Mouse (Mus musculus) C2C12 (cell line): ENCODE results near the gene Zfyve28. TPM values are rescaled to one million over a fixed set of nuclear protein-coding genes. Genes with fewer than 3 reads are reported as not detected.

Experiments
- H3K27me3 ChIP-seq: one replicate; pipeline ENCODE4 v1.6.1; 2011; ENCODE audit not compliant: control insufficient read depth, insufficient read depth, insufficient read length
- H3K36me3 ChIP-seq: one replicate; pipeline ENCODE4 v1.6.1; 2011; ENCODE audit not compliant: control insufficient read depth, insufficient read depth
- H3K4me3 ChIP-seq: one replicate; pipeline ENCODE4 v1.5.1; 2011; ENCODE audit warnings: mild to moderate bottlenecking, control low read depth; ENCODE audit not compliant: poor library complexity, insufficient read depth, severe bottlenecking
- H3K79me2 ChIP-seq: one replicate; pipeline ENCODE4 v1.6.1; 2011; ENCODE audit not compliant: control insufficient read depth, insufficient read depth
- H3K79me3 ChIP-seq: one replicate; pipeline ENCODE4 v1.6.1; 2011; ENCODE audit warnings: low read depth, control low read depth
- H3ac ChIP-seq: one replicate; pipeline ENCODE3; 2011; ENCODE audit warnings: low read depth; ENCODE audit not compliant: control insufficient read depth, insufficient read length
- CEBPB ChIP-seq: IDR thresholded peaks from one replicate; pipeline ENCODE4 v1.6.1; 2011; ENCODE audit warnings: low read depth, mild to moderate bottlenecking, control low read depth, moderate library complexity
- CTCF ChIP-seq: IDR thresholded peaks from one replicate; pipeline ENCODE4 v1.5.1; 2011; ENCODE audit not compliant: control insufficient read depth, insufficient read depth, insufficient read length
- FOSL1 ChIP-seq: IDR thresholded peaks from one replicate; pipeline ENCODE4 v1.8.0; 2011; ENCODE audit warnings: mild to moderate bottlenecking, low read length; ENCODE audit not compliant: poor library complexity, insufficient read depth, severe bottlenecking
- MAX ChIP-seq: IDR thresholded peaks from one replicate; pipeline ENCODE4 v1.6.1; 2011; ENCODE audit warnings: mild to moderate bottlenecking, control low read depth
- MYOD1 ChIP-seq: IDR thresholded peaks from one replicate; pipeline ENCODE4 v1.6.1; 2011; ENCODE audit warnings: low read depth; ENCODE audit not compliant: control insufficient read depth, insufficient read length
- MYOG ChIP-seq: IDR thresholded peaks from one replicate; pipeline ENCODE4 v1.6.1; 2011; ENCODE audit not compliant: control insufficient read depth, insufficient read length; ENCODE audit errors: extremely low read depth
- USF1 ChIP-seq: IDR thresholded peaks from one replicate; pipeline ENCODE4 v1.6.1; 2011; ENCODE audit warnings: low read depth, mild to moderate bottlenecking, control low read depth, moderate library complexity
- polyA plus RNA-seq: library from polyadenylated mRNA; unstranded; fragments of >200 nt; fragmentation: generic; extraction: Trizol; gene quantifications from one replicate; pipeline ENCODE4 v1.2.1, GENCODE M21; 2012; ENCODE audit warnings: missing spikeins

The Zfyve28 gene
- polyA plus RNA-seq, 1 experiment, result 0.09 TPM

DNA sequence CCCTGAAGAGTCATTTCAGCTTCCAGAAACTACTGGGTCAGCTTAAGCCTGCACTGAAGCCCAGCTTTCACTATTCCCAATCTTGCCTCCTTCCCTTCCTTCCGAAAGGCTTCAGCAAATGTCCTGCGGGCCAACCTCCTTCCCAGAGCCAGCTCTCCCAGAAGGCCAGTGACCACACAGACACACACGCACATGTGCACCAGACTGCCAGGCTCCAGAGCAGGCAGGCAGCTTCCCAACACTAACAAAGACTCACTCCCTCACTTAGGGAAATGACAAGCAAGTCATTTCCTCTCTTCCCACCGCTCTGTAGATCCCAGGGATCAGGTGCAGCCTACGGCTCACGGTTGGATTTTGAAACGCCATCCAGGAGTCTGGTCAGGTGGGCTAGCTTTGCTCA lies 12.1 kb downstream of the Zfyve28 start:
- H3ac ChIP-seq, result no peak overlapping the region
- TF ChIP-seq MYOG (no peak), CEBPB (no peak), MAX (no peak), CTCF (no peak), FOSL1 (no peak), USF1 (no peak), MYOD1 (no peak)
- H3K36me3 ChIP-seq, result no peaks in the 10 kb centered on the region
- no peaks in the 10 kb centered on the region for H3K79me2 ChIP-seq
- H3K79me3 ChIP-seq, result no peaks in the 10 kb centered on the region
- H3K27me3 ChIP-seq, result peaks cover 30% of the 10 kb centered on the region
- H3K4me3 ChIP-seq, result no peak overlapping the region

- Histone ChIP-seq H3ac (no peak overlapping the region), H3K79me3 (no peaks in the 10 kb centered on the region), H3K27me3 (peaks cover 33% of the 10 kb centered on the region), H3K36me3 (no peaks in the 10 kb centered on the region), H3K79me2 (no peaks in the 10 kb centered on the region), H3K4me3 (no peak overlapping the region)
- TF ChIP-seq FOSL1 (no peak), USF1 (no peak), CEBPB (no peak), MAX (no peak), MYOD1 (no peak)
These were observed 13.5 kb downstream of the Zfyve28 start for GRCm38 (mm10) chr5:34274676-34275293.

- no peaks in the 10 kb centered on the region for H3K79me3 ChIP-seq
- TF ChIP-seq MYOD1 (no peak), CEBPB (no peak), MYOG (no peak), USF1 (no peak), CTCF (no peak), FOSL1 (no peak), MAX (no peak)
- no peak overlapping the region for H3K4me3 ChIP-seq
- no peaks in the 10 kb centered on the region for H3K79me2 ChIP-seq
- no peak overlapping the region for H3ac ChIP-seq
- H3K36me3 ChIP-seq, result no peaks in the 10 kb centered on the region
- H3K27me3 ChIP-seq, result peaks cover 38% of the 10 kb centered on the region
These were observed 14.0 kb downstream of the Zfyve28 start for GRCm38 (mm10) chr5:34274268-34274667.

DNA sequence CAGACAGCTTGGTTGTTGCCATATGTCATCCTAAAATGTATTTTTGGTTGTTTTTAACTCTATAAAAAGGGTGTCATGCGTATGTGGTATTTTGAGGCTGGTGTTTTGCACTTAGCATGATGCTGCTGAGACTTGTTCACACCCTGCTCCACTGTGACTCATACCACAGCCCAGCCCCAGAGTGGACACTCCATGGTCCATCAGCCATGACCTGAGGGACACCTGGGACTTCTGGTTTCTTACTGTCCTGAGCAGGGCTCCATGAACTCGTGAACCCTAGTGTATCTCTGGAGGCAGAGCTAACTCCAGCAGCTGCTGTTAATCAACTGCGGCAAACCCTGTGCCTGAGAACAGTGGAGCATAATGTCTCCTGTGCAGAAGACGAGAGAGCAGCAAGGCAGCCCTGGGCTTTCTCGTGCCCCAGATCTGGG lies 15.0 kb downstream of the Zfyve28 start:
- peaks cover 40% of the 10 kb centered on the region for H3K27me3 ChIP-seq
- TF ChIP-seq MYOG (no peak), CTCF (no peak), USF1 (no peak), MAX (no peak), FOSL1 (no peak), MYOD1 (no peak), CEBPB (no peak)
- H3K79me3 ChIP-seq, result no peaks in the 10 kb centered on the region
- no peak overlapping the region for H3ac ChIP-seq
- H3K36me3 ChIP-seq, result no peaks in the 10 kb centered on the region
- no peak overlapping the region for H3K4me3 ChIP-seq
- H3K79me2 ChIP-seq, result no peaks in the 10 kb centered on the region

- Histone ChIP-seq H3K79me3 (no peaks in the 10 kb centered on the region), H3K27me3 (peaks cover 40% of the 10 kb centered on the region), H3K79me2 (no peaks in the 10 kb centered on the region), H3ac (no peak overlapping the region), H3K4me3 (no peak overlapping the region), H3K36me3 (no peaks in the 10 kb centered on the region)
- no peak for TF ChIP-seq USF1
- TF ChIP-seq CTCF, result peak; percentile 25
- TF ChIP-seq MYOG, result no peak
- TF ChIP-seq MAX, result no peak
These were observed 16.5 kb downstream of the Zfyve28 start for GRCm38 (mm10) chr5:34271743-34272142.

DNA sequence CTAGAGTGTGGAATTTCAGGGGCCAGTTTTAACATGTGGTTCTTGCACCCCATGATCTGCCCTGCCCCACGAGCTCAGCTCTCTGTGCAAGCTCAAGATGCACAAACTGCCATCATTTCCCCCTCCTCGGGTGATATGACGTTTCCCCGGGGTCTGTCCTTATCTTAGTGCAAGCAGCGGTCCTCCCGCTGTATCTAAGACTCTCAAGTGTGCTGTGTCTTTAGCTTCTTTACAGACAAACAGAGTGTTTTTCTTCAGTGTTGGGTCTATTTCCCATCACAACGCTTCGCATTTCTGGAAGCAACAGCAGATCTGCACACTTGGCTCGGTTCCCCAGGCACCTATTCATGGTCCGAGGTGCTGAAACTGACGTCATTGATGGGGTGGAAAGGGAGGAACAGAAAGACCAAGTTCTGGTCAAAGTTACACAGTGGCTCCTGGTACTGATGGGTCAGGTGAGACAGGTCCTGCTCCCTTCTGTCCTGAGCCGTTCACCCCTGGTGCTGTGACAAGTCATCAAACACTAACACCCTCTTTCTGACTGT lies 18.3 kb downstream of the Zfyve28 start:
- no peaks in the 10 kb centered on the region for H3K79me2 ChIP-seq
- H3K36me3 ChIP-seq, result no peaks in the 10 kb centered on the region
- H3K79me3 ChIP-seq, result no peaks in the 10 kb centered on the region
- peaks cover 28% of the 10 kb centered on the region for H3K27me3 ChIP-seq
- H3K4me3 ChIP-seq, result no peak overlapping the region
- TF ChIP-seq FOSL1 (no peak), CEBPB (no peak), MYOG (no peak), MAX (no peak), MYOD1 (no peak), USF1 (no peak), CTCF (no peak)
- no peak overlapping the region for H3ac ChIP-seq
